Mouse (Mus musculus): Measurements from ENCODE around the gene Ctsq. TPM values are rescaled to one million over a fixed set of nuclear protein-coding genes. Genes with fewer than 3 reads are reported as not detected.
"Not testable (repeated sequence)": the region's sequence is repeated elsewhere in the genome, so short reads cannot be mapped to it uniquely, and the experiment has no call there.

Ctsq gene
- total RNA-seq (2021): not detected
- long read RNA-seq, experiment 1: 0 reads
- long read RNA-seq, experiment 2: 0 reads

- no peak for DNase-seq
Observed at GRCm38 (mm10) chr13:61040531-61040930, at the start of gene Ctsq. TSS of gene Ctsq (minus strand) at chr13:61040631.

DNA sequence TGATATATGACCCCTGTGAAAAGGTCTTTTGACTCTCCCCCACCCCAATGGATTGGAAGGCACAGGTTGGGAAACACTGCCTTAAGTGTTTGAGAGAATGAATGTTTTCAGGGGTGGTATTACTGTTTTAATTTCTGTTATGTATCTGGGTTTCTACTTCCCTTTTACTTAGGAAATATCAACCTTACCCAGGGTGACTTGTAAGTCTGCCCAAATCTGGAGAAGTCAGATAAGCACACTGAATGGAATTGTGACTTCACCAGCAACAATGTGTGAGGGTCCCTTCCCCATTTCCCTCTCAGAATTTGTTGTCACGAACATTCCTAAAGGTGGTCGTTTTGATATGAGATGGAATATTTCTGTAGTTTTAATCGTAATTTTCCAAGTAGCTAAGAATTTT is 17.6 kb downstream of the Ctsq start:
- DNase-seq: no peak

DNA sequence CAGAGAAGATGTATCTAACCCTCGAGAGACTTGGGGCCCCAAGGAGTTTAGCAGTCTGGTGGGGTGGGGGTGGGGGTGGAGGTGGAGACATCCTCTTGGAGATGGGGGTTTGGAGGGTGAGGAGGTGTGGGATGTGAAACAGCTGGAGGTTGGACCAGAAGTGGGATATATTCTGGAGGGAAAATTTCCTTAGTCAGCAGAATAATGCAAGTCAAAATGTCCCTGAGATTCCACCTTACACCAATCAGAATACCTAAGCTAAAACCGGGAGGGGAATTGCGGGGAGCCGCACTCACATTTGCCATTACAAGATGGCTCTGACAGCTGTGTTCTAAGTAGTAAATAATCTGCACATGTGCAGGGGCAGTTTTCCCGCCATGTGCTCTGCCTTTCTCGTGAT is 18.6 kb downstream of the Ctsq start:
- no peak for DNase-seq

GRCm38 (mm10) chr13:61010171-61010570 is 30.3 kb downstream of the Ctsq start:
- no peak for DNase-seq

DNA sequence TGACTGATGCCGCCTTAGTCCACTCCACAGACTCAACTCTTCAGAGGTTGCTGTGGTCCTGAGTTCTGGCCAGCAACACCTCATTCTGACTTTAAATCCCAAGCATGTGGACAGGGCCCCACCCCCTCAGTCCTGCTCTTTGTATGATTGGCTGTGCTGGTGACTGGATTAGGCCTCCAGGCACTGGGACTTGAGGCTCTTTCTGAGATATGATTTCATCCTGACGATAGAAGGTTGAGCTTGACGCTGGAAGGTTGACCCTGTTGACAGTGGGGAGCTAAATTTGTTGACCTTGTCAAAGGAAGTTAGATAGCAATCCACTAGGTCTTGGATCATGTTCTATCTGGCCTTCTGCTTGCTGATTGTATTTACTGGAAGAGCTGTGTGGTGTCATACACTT is 34.6 kb downstream of the Ctsq start, which contains the start of gene Ctsj:
Gene Ctsj (minus strand): TSS at position 101 of the 400 bp plus-strand sequence.
- no peak for DNase-seq

GRCm38 (mm10) chr13:60997600-60997999 is 42.8 kb downstream of the Ctsq start:
- no peak for DNase-seq

DNA sequence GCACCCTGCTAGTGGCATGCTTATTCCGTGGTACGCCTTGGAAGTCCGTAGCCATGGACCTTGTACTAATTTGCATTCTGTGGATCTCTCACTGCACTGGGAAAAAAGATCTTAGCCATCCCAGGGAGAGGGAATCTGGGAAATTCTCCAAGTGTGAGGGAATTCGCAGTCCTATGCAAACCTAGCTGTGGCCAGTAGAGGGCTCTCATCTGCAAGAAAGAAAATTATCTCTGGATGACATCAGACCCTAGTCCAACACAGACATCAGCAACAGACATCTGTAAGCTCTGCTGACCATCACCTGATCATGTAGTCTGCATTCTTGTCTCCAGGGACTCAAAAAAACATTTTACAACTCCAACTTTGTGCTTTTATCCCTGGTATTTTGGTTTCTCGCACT is 53.5 kb downstream of the Ctsq start:
- not testable (repeated sequence) for DNase-seq

Other genes starting within 250 kb of the Ctsq start
- gene Ctsll3, start 237.8 kb downstream of the Ctsq start, total RNA-seq (2021): not detected
- gene 4930486L24Rik, start 176.2 kb downstream of the Ctsq start, total RNA-seq (2021): under 1 TPM in 1 of 2 experiments, not detected in 1; 0.42 TPM
- gene Gm49392, start 143.7 kb downstream of the Ctsq start, total RNA-seq (2021): 1 to 10 TPM; 1.2 to 2.0 TPM
- gene Ctla2b, start 143.2 kb downstream of the Ctsq start, total RNA-seq (2021): 10 to 100 TPM in 1 of 2 experiments, 1 to 10 TPM in 1; 9.6 to 11.8 TPM
- not detected for gene Tpbpb, start 135.8 kb downstream of the Ctsq start, total RNA-seq (2021)
- gene Gm49393, start 105.0 kb downstream of the Ctsq start, total RNA-seq (2021): under 1 TPM in 1 of 2 experiments, not detected in 1; 0.59 TPM
- gene Gm49391, start 104.1 kb downstream of the Ctsq start, total RNA-seq (2021): 1 to 10 TPM; 1.8 to 7.9 TPM
- gene Ctla2a, start 104.0 kb downstream of the Ctsq start, total RNA-seq (2021): 10 to 100 TPM; 80.3 to 99.9 TPM
- gene Tpbpa, start 98.6 kb downstream of the Ctsq start, total RNA-seq (2021): not detected
- not detected for gene Ctsj, start 34.7 kb downstream of the Ctsq start, total RNA-seq (2021)
- gene Ctsr, start 123.6 kb upstream of the Ctsq start, total RNA-seq (2021): not detected
- not detected for gene Cts6, start 162.8 kb upstream of the Ctsq start, total RNA-seq (2021)
- not detected for gene Cts8, start 214.7 kb upstream of the Ctsq start, total RNA-seq (2021)
- gene Gm49398, start 248.2 kb upstream of the Ctsq start, total RNA-seq (2021): not detected